Mouse (Mus musculus) cerebral cortex, adult 2 months (tissue): ENCODE measurements around the gene Mip.

ENCODE experiments used
- WGBS: fragments of 180-500 bp; shearing (Covaris S2); methylation state at CpG from one replicate; pipeline ENCODE4 v1.1.7; 2018; 5-methylcytosine and 5-hydroxymethylcytosine counted together

The Mip gene

DNA sequence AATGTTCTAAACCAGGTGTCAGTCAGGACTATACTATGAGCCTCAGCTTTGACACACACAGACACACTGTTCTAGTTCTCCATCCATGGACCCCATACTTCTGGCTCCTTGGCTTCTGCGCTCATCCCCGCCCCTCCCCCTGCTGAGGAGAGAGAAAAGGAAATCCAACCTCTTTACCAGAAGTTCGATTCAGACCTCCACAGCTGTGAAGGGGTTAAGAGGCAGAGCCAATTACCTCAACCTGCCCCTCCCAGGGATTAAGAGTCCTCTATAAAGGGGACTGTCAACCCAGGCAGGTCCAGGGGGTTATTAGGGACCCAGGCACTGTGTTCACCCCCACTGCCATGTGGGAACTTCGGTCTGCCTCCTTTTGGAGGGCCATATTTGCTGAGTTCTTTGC lies at the start of gene Mip:
Gene Mip (plus strand): TSS at position 301 of the 400 bp plus-strand sequence.
- 43% methylated on average over 4 of the region's 4 CpGs for WGBS

DNA sequence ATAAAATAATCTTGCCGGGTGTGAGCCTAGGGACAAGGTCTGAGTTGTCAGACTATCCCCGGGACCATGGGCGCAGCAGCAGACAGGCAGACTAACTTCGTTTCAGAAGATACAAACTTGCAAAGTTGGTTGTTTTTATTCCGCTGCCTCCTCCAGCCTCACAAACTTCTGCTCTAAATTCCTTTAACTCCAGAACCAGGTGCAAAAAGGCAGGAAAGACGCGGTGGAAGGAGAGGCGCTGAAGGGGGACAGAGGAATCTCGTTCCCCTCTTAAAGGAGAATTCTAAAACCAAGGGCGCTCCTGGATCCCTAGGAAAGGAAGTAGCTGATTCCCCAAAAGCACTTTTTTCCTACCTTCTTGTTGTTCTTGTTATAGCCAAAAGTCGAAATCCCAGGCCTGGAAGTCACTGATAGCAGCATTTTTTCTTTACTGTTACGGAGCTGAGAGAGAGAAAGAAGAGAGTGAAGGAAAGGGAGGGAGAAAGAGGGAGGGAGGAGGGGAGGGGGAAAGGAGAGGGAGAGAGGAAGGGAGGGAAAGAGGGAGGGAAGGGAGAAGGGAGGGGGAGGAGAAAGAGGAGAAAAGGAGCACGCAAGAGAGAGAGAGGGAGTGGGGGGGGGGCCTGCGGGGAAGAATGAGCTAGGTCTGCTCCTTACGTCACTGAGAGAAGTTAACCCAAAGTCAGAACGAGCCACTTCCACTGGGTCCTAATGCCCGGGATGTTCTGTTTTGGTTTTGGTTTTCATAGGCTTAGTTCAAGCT lies 49.5 kb upstream of the Mip start:
- 2% methylated on average over 17 of the region's 17 CpGs for WGBS

DNA sequence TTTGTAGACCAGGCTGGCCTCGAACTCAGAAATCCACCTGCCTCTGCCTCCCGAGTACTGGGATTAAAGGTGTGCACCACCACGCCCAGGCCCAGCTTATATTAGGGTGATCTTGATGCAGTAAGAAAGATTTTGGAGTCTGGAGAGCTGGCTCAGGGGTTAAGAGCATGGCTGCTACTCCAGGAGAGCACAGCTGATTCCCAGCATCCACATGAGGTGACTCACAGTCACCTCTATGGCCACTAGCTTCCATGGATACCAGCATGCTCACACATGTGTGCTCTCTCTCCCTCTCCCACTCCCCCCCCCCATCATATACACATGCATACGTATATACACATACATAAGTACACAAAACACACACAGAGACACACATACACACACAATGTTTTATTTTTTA lies 48.3 kb upstream of the Mip start:
- WGBS = 82% methylated on average over 4 of the region's 4 CpGs

GRCm38 (mm10) chr10:128179989-128180388 lies 45.6 kb upstream of the Mip start, which contains the start of gene Rbms2:
Rbms2 (minus strand) TSS chr10:128180297.
- 27% methylated on average over 6 of the region's 6 CpGs for WGBS

DNA sequence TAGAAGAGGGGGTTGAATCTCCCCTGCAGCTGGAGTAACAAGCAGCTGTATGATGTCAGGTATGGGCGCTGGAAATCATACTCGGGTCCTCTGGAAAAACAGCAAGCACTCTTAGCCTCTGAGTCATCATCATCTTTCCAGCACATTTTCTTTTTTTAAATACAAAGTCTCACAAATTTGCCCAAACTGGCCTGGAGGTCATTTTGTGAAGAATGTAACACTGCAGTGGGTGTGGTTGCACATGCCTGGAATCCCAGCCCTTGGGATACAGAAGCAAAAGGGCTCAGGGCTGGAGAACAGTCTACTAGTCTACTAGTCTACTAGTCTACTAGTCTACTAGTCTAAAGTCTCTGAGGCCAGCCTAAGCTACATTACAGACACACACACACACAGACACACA lies 41.3 kb upstream of the Mip start:
- WGBS = 87% methylated on average over 2 of the region's 2 CpGs

- WGBS = 80% methylated on average over 6 of the region's 6 CpGs
These were observed 40.2 kb upstream of the Mip start for GRCm38 (mm10) chr10:128185277-128185940.

DNA sequence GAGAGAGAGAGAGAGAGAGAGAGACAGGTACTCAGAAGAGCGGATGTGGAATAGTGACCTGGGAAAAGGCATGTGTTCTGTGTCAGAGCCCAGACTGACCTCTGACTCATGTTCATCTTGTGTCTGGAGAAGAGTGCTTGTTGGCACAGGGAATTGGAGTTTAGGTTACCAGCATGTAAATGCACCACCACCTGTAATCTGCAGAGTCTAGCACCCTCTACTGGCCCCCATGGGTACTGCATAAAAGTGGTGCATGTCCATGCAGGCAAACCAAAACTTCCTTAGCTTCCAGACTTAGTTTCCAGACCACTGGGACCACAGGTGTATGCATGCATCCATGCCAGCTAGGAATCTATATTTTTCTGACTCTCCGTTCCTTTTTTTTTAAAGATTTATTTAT lies 39.7 kb upstream of the Mip start:
- 64% methylated on average over 2 of the region's 2 CpGs for WGBS

DNA sequence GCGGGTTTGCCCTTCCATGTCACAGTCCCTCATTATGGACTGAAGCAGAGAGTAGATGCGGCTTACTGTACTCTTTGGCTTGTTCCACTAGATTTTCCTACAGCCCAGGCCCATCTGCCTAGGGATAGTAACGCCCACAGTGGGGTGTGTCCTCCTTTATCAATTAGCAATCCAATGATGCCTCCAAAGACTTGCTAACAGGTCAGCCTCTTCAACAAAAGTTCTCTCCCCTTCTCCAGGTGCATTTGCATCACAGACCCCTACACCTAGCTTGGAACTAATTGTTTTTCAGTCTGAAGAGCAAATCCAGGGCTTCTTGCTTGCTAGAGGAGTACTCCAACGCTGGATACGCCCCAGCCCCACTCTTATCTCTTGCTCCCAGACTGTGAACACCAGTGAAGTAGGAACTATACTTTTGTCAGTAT lies 38.4 kb upstream of the Mip start:
- 74% methylated on average over 5 of the region's 5 CpGs for WGBS

- WGBS = 52% methylated on average over 2 of the region's 2 CpGs
These were observed 37.3 kb upstream of the Mip start for GRCm38 (mm10) chr10:128188242-128188877.

DNA sequence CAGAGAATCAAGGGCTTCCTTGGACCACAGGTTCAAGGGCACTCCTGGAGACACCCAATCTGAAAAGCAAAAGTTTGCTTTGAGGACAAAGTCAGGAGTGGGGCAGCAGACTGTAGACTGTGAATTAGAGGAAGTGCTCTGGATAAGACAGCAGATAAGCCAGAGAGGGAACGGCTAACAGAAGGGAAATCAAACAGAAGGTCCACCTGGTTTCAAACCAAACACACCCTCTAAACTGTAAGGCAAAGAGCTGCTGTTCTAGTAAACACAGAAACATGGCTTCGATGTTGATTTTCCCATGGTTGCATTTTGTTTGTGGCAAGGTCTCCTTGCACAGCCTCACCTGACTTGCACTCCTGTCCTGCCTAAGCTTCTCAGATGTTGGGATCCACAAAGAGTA lies 34.2 kb upstream of the Mip start:
- whole genome bisulfite sequencing = 89% methylated on average over 2 of the region's 2 CpGs

DNA sequence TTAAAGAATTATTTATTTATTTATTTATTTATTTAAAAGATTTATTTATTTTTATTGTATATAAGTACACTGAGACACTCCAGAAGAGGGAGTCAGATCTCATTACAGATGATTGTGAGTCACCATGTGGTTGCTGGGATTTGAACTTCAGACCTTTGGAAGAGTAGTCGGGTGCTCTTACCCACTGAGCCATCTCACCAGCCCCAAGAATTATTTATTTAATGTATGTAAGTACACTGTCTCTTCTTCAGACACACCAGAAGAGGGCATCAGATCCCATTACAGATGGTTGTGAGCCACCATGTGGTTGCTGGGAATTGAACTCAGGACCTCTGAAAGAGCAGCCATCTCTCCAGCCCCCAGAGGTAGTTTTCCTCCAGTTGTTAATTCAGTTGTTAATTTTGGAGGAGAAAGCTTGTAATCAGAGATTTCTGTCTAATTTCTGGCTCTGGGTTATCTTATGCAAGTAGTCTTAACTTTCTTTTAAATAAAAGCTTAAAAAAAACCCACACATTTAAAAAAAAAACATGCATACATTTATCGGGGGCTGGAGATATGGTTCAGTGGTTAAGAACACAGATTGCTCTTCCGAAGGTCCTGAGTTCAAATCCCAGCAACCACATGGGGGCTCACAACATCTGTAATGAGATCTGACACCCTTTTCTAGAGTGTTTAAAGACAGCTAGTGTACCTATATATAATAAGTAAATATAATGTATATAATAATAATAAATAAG lies 33.4 kb upstream of the Mip start:
- WGBS = 91% methylated on average over 3 of the region's 3 CpGs

DNA sequence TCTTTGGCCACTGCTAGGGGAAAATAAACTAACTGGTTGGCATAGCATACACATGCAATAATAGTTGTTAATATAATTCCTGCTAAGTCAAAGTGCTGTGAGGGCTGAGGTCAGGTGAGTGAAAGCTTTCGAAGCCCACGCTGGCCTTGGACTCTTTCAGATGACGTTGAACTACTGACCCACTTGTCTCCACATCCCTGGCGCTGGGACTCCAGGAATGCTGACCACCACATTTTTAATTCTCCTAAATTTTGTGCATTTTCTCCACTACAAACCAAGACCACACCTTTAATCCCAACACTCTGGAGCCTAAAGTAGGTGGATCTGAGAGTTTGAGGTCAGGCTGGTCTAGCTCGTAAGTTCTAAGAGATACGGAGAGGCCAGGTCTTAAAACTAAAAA lies 32.5 kb upstream of the Mip start:
- whole genome bisulfite sequencing = 95% methylated on average over 6 of the region's 6 CpGs

- under 1% methylated on average over 46 of the region's 46 CpGs for WGBS
These were observed 31.6 kb upstream of the Mip start, which contains the start of gene Gls2 for GRCm38 (mm10) chr10:128194024-128194550. Gls2 (plus strand) TSS chr10:128194457.

GRCm38 (mm10) chr10:128194551-128195461 lies 30.8 kb upstream of the Mip start:
- 2% methylated on average over 71 of the region's 79 CpGs for WGBS

DNA sequence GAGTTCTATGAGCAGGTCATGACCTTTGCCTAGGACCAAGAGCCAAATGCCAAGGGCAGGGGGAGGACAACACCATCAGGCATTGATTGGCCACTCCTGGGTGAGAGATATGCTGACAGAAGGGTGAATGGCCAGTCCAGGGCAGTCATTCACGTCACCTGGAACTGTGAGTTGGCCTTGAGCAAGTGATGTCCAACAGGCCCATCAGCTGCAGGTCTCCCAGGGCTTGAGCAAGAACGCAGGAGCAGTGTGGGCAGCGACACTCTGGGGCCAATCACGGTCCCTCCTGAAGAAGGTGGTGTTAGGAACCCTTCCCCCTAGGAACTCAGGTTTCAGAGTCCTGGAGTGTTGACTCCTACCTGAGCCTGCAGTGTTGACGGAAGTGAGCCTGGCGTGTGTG lies 23.8 kb upstream of the Mip start:
- WGBS = 89% methylated on average over 6 of the region's 6 CpGs

GRCm38 (mm10) chr10:128204941-128205340 lies 20.7 kb upstream of the Mip start:
- WGBS = 93% methylated on average over 15 of the region's 15 CpGs

DNA sequence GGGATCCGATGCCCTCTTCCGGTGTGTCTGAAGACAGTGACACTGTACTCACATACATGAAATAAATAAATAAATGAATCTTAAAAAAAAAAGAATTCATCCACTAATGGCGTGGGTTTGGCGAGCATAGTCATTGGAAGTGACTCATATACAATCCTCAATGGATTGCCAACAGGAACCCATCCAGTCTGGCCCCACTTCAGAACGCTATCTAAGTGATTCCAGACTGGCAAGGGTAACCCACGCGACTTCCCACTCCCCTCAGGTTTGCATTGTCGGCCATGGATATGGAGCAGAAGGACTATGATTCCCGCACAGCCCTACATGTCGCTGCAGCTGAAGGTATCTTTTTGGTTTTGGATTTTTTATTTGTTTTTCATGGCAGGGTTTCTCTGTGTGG lies 17.3 kb upstream of the Mip start:
- WGBS = 82% methylated on average over 10 of the region's 10 CpGs

- 81% methylated on average over 11 of the region's 11 CpGs for WGBS
These were observed 16.2 kb upstream of the Mip start for GRCm38 (mm10) chr10:128209311-128210009.

GRCm38 (mm10) chr10:128210131-128210530 lies 15.5 kb upstream of the Mip start:
- 77% methylated on average over 2 of the region's 2 CpGs for WGBS

DNA sequence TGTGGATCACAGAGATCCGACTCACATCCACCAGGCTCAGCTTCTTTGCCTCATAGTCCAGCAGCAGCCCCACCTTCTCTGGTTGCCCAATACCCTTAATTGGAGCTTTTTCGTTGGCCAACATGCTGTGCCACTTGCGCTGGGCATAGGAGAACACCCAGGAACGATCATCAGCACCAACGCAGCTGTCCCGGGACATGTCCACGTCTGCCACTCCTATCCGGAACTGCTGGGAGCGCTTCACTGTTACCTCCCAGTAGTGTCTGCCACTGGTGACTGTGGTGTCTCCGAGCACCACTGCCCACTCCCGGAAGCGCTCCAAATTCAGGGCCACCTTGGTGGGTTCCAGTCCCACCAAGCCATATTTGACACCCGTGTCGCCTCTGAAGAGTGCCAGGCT lies 14.7 kb upstream of the Mip start:
- WGBS = 12% methylated on average over 14 of the region's 14 CpGs
